Mouse (Mus musculus): ENCODE data around the gene Zfp322a. TPM values are rescaled to one million over a fixed set of nuclear protein-coding genes. Genes with fewer than 3 reads are reported as not detected.

Gene Zfp322a
- total and polyA plus RNA-seq, 3 experiments, result 10.3 to 17.7 (median 10.3) TPM

GRCm38 (mm10) chr13:23401683-23402527 lies 32.9 kb upstream of the Zfp322a start:
- H3K4me3 ChIP-seq (replicated peaks in 1 of 3; ENCODE audit: low read depth in 2 of 3, low read length in 2 of 3, poor library complexity in 1 of 3), result peak overlapping the region; percentile 53 to 70 (median 57)
- no peak for TF ChIP-seq SIN3A (IDR thresholded peaks at IDR 0.05; ENCODE audit: low read length)
- peak; percentile 46 for TF ChIP-seq ZC3H11A (IDR thresholded peaks at IDR 0.05; ENCODE audit: low read depth, low read length)
- peak; percentile 51; the same call in 1 of the 2 replicates for TF ChIP-seq TCF12 (IDR thresholded peaks at IDR 0.05; ENCODE audit: low read depth, low read length)
- TF ChIP-seq TBP (conservative IDR thresholded peaks at IDR 0.05; ENCODE audit: low read depth, low read length), result no peak
- TF ChIP-seq KAT2A (IDR thresholded peaks at IDR 0.05; ENCODE audit: insufficient replicate concordance, low read length), result no peak
- 0 out of 2 replicates have a peak, but pooled peaks have one; percentile 57 for TF ChIP-seq RCOR1 (conservative IDR thresholded peaks at IDR 0.05; ENCODE audit: low read depth, low read length)
- no peak for TF ChIP-seq POLR2A (IDR thresholded peaks at IDR 0.05; ENCODE audit: low read depth, low read length)
- no peak for TF ChIP-seq ZKSCAN1 (IDR thresholded peaks at IDR 0.05; ENCODE audit: borderline replicate concordance, low read depth, low read length)
- 0 out of 2 replicates have a peak, but pooled peaks have one; percentile 30 for TF ChIP-seq JUND (conservative IDR thresholded peaks at IDR 0.05; ENCODE audit: low read depth, low read length)
- TF ChIP-seq MYC (IDR thresholded peaks at IDR 0.05; ENCODE audit: low read depth, low read length), result peak; percentile 78; the same call in 1 of the 2 replicates
- peak; percentile 47; the same call in 1 of the 2 replicates for TF ChIP-seq ELF1 (IDR thresholded peaks at IDR 0.05; ENCODE audit: low read depth, low read length)
- TF ChIP-seq ZNF384 (IDR thresholded peaks at IDR 0.05; ENCODE audit: low read depth, low read length), result no peak
- TF ChIP-seq RAD21 (IDR thresholded peaks at IDR 0.05; ENCODE audit: low read depth, low read length), result peak; percentile 95
- TF ChIP-seq POLR2AphosphoS2 (IDR thresholded peaks at IDR 0.05; ENCODE audit: low read depth, low read length), result no peak
- no peak for TF ChIP-seq CHD2 (IDR thresholded peaks at IDR 0.05; ENCODE audit: low read length)
- TF ChIP-seq MAFK (IDR thresholded peaks at IDR 0.05; ENCODE audit: insufficient replicate concordance, low read length), result no peak
- TF ChIP-seq USF1 (IDR thresholded peaks at IDR 0.05; ENCODE audit: low read depth, low read length), result no peak
- TF ChIP-seq CTCF (conservative IDR thresholded peaks at IDR 0.05 in 1 of 2, IDR thresholded peaks at IDR 0.05 in 1 of 2; ENCODE audit: low read depth in 2 of 2, low read length in 2 of 2), result peak; percentile 68 to 85
- TF ChIP-seq BHLHE40 (IDR thresholded peaks at IDR 0.05; ENCODE audit: low read depth, low read length), result 0 out of 2 replicates have a peak, but pooled peaks have one; percentile 5
- TF ChIP-seq ETS1 (conservative IDR thresholded peaks at IDR 0.05; ENCODE audit: low read depth, low read length), result no peak
- no peak for TF ChIP-seq GABPA (IDR thresholded peaks at IDR 0.05; ENCODE audit: insufficient replicate concordance, low read depth, low read length)
- TF ChIP-seq SMC3 (IDR thresholded peaks at IDR 0.05; ENCODE audit: low read depth, low read length), result peak; percentile 75
- TF ChIP-seq NRF1 (IDR thresholded peaks at IDR 0.05; ENCODE audit: low read depth, low read length), result no peak
- TF ChIP-seq IRF4 (IDR thresholded peaks at IDR 0.05; ENCODE audit: low read depth, low read length), result peak; percentile 72
- TF ChIP-seq MXI1 (IDR thresholded peaks at IDR 0.05; ENCODE audit: low read depth, low read length), result peak; percentile 53; the same call in 1 of the 2 replicates
- peak; percentile 55 for TF ChIP-seq MEF2A (IDR thresholded peaks at IDR 0.05; ENCODE audit: borderline replicate concordance, low read depth, low read length)
- TF ChIP-seq HCFC1 (IDR thresholded peaks at IDR 0.05; ENCODE audit: low read depth, low read length), result peak; percentile 43; the same call in 1 of the 2 replicates
- TF ChIP-seq ZMIZ1 (IDR thresholded peaks at IDR 0.05; ENCODE audit: low read depth, low read length), result no peak
- peak; percentile 43; the same call in 1 of the 2 replicates for TF ChIP-seq NELFE (IDR thresholded peaks at IDR 0.05; ENCODE audit: low read depth, low read length)
- TF ChIP-seq MAZ (IDR thresholded peaks at IDR 0.05; ENCODE audit: low read depth, low read length), result peak; percentile 40; the same call in 1 of the 2 replicates
- TF ChIP-seq CHD1 (IDR thresholded peaks at IDR 0.05; ENCODE audit: low read depth, low read length), result no peak
- no peak for TF ChIP-seq UBTF (IDR thresholded peaks at IDR 0.05; ENCODE audit: low read depth, low read length)
- TF ChIP-seq JUN (IDR thresholded peaks at IDR 0.05; ENCODE audit: insufficient read depth, low read depth, low read length), result no peak; the same call in 1 of the 2 replicates
- TF ChIP-seq PAX5 (IDR thresholded peaks at IDR 0.05; ENCODE audit: low read length), result no peak
- TF ChIP-seq EP300 (IDR thresholded peaks at IDR 0.05; ENCODE audit: low read length), result no peak
- peak; percentile 36; the same call in 1 of the 2 replicates for TF ChIP-seq MAX (IDR thresholded peaks at IDR 0.05; ENCODE audit: low read length)
- TF ChIP-seq USF2 (conservative IDR thresholded peaks at IDR 0.05; ENCODE audit: low read depth, low read length), result no peak

More at GRCm38 (mm10) chr13:23401683-23402527, 32.9 kb upstream of the Zfp322a start:
- Histone ChIP-seq H3K4me1 (ENCODE audit: control insufficient read depth in 1 of 2, insufficient read depth in 2 of 2) (peaks cover 7 to 29% of the 10 kb centered on the region in 2 experiments), H3K79me2 (replicated peaks; ENCODE audit: control insufficient read depth, extremely low read depth, insufficient read depth, poor library complexity, severe bottlenecking) (no peaks in the 10 kb centered on the region), H3K4me2 (ENCODE audit: insufficient read depth, low read depth, poor library complexity, severe bottlenecking) (peak overlapping the region; percentile 71), H3K9ac (ENCODE audit: insufficient read depth, low read depth) (0 out of 2 replicates have a peak overlapping the region, but pooled peaks have one; percentile 7), H3K36me3 (replicated peaks in 1 of 2; ENCODE audit: control insufficient read depth in 1 of 2, insufficient read depth in 1 of 2, low read length in 1 of 2) (no peaks in the 10 kb centered on the region), H3K27me3 (replicated peaks) (peaks cover 24% of the 10 kb centered on the region), H3K9me3 (replicated peaks; ENCODE audit: low read length) (no peaks in the 10 kb centered on the region), H3K27ac (ENCODE audit: insufficient read depth, low read depth) (no peak overlapping the region)
- dilution Hi-C loops (cut with MboI; ENCODE audit: extremely low pct_ligation_motif_present, extremely low pct_unique_long_range_greater_than_20kb, low sequenced_read_pairs), result no loop called here
- DNase-seq (ENCODE audit: extremely low read depth), result peak; percentile 93
- in situ Hi-C loops (cut with MboI; ENCODE audit: low pct_ligation_motif_present, low pct_unique_long_range_greater_than_20kb, low sequenced_read_pairs), result loop anchor here (10.0 kb wide), 1 partner anchor 547 kb away; the partner anchor contains the start of gene Vmn1r211

All from CH12.LX (cell line).